Mouse (Mus musculus) liver, adult 2 months (tissue): ENCODE measurements around the gene Eri3.

Source experiments
- CTCF ChIP-seq: fragments of 200-500 bp; IDR thresholded peaks from 2 replicates; pipeline ENCODE4 v1.5.1; 2011; ENCODE audit warnings: low read depth, low read length, control low read depth
- POLR2A ChIP-seq: fragments of 200-500 bp; IDR thresholded peaks from 2 replicates; pipeline ENCODE4 v1.6.1; 2011; ENCODE audit warnings: low read length, control low read depth; ENCODE audit not compliant: insufficient read depth; ENCODE audit errors: extremely low read depth

- no peak for TF ChIP-seq POLR2A
- no peak for TF ChIP-seq CTCF
These were observed 61.2 kb downstream of the Eri3 start for GRCm38 (mm10) chr4:117611385-117611784.
